Mouse (Mus musculus) heart, adult 18-20 months (tissue): Measurements from ENCODE around the gene Sbds. TPM values are rescaled to one million over a fixed set of nuclear protein-coding genes. Genes with fewer than 3 reads are reported as not detected.

Experiments
- DNase-seq, 2 experiments: peaks; one replicate each; pipeline ENCODE4 v3.0.0; 2021 to 2022; ENCODE audit warnings: mixed read lengths in 1 of 2
- long read RNA-seq, 2 experiments: library from polyadenylated mRNA; stranded (forward); transcript quantifications; one replicate each; pipeline ENCODE4 v2.0.0; 2021
- total RNA-seq, 2 experiments: library from RNA; stranded (reverse); gene quantifications; 2 replicates each; pipeline ENCODE4 v1.2.3; 2021

Gene Sbds
- 10 to 100 TPM; 52.0 to 55.9 TPM for total RNA-seq
- long read RNA-seq, experiment 1, transcript Sbds-201 (5 exons, 1,548 nt) = major isoform, 62 of 79 reads
- long read RNA-seq, experiment 1, partial matches to known transcripts = 0 of 79 reads
- long read RNA-seq, experiment 1, other reads (novel, unspliced or antisense) = 14 of 79 reads
- long read RNA-seq, experiment 2, transcript Sbds-201 (5 exons, 1,548 nt) = major isoform, 41 of 55 reads
- long read RNA-seq, experiment 2, partial matches to known transcripts = 2 of 55 reads
- long read RNA-seq, experiment 2, other reads (novel, unspliced or antisense) = 12 of 55 reads

GRCm38 (mm10) chr5:130255017-130255720 lies at the start of gene Sbds, which contains the start of gene Tyw1:
Sbds (minus strand) TSS chr5:130255530.
Tyw1 (plus strand) TSS chr5:130255619.
- peak; percentile 98 to 99 for DNase-seq

GRCm38 (mm10) chr5:130303611-130304010 lies 48.3 kb upstream of the Sbds start:
- no peak for DNase-seq

GRCm38 (mm10) chr5:130299526-130299925 lies 44.2 kb upstream of the Sbds start:
- no peak for DNase-seq

- DNase-seq = no peak
Observed at GRCm38 (mm10) chr5:130298831-130299460, 43.6 kb upstream of the Sbds start.

GRCm38 (mm10) chr5:130296071-130296470 lies 40.7 kb upstream of the Sbds start:
- DNase-seq = no peak

GRCm38 (mm10) chr5:130294598-130294997 lies 39.3 kb upstream of the Sbds start:
- DNase-seq = no peak

- no peak for DNase-seq
Observed at GRCm38 (mm10) chr5:130293941-130294340, 38.6 kb upstream of the Sbds start.

- DNase-seq = no peak
Observed at GRCm38 (mm10) chr5:130292976-130293375, 37.6 kb upstream of the Sbds start.

GRCm38 (mm10) chr5:130290775-130291174 lies 35.4 kb upstream of the Sbds start:
- DNase-seq = no peak

GRCm38 (mm10) chr5:130290242-130290641 lies 34.9 kb upstream of the Sbds start:
- DNase-seq = no peak

GRCm38 (mm10) chr5:130288106-130288505 lies 32.8 kb upstream of the Sbds start:
- no peak for DNase-seq

GRCm38 (mm10) chr5:130283079-130283732 lies 27.9 kb upstream of the Sbds start:
- peak in 1 of 2 experiments; percentile 8 for DNase-seq

- peak in 1 of 2 experiments; percentile 27 for DNase-seq
Observed at GRCm38 (mm10) chr5:130278011-130278472, 22.7 kb upstream of the Sbds start.

- peak; percentile 24 to 59 for DNase-seq
Observed at GRCm38 (mm10) chr5:130275509-130275908, 20.2 kb upstream of the Sbds start.

GRCm38 (mm10) chr5:130273046-130273445 lies 17.7 kb upstream of the Sbds start:
- DNase-seq = no peak

- DNase-seq = no peak
Observed at GRCm38 (mm10) chr5:130272344-130272743, 17.0 kb upstream of the Sbds start.

- no peak for DNase-seq
Observed at GRCm38 (mm10) chr5:130268976-130269375, 13.6 kb upstream of the Sbds start.

- DNase-seq = peak in 1 of 2 experiments; percentile 22
Observed at GRCm38 (mm10) chr5:130267316-130267715, 12.0 kb upstream of the Sbds start.

- no peak for DNase-seq
Observed at GRCm38 (mm10) chr5:130266651-130267050, 11.3 kb upstream of the Sbds start.

- DNase-seq = no peak
Observed at GRCm38 (mm10) chr5:130264433-130265005, 9.2 kb upstream of the Sbds start.

GRCm38 (mm10) chr5:130263454-130263853 lies 8.1 kb upstream of the Sbds start:
- no peak for DNase-seq

- DNase-seq = no peak
Observed at GRCm38 (mm10) chr5:130257303-130257702, 2.0 kb upstream of the Sbds start.
